Comparison of ENCODE assay signal across 18 mouse cellular contexts in genomic region chr6:135294150-135294549, GRCm38 (mm10). TPM values are rescaled to one million over a fixed set of nuclear protein-coding genes. Genes with fewer than 3 reads are reported as not detected.
"Had no signal": no experiment of that assay in that cellular context is flagged by ENCODE, and none has a peak within 500 bp of the region (broad histone marks: within the 10 kb centered on the region; RNA-seq: fewer than 3 reads in every experiment).

No protein-coding gene starts in this region.

- H3K4me3 ChIP-seq: kidney, embryonic 15.5 days; left cerebral cortex, adult 2 months; liver, embryonic 13.5 days; megakaryocyte, embryonic 14.5 days; midbrain, embryonic 12.5 days; neural tube, embryonic 13.5 days had no signal

- H3K27me3 ChIP-seq: kidney, embryonic 15.5 days; liver, embryonic 13.5 days; midbrain, embryonic 12.5 days; neural tube, embryonic 13.5 days had no signal

- DNase-seq: kidney, adult 2 months; kidney, postnatal 14 days; liver; liver, embryonic 13.5 days; liver, postnatal 0 days; right cerebral cortex, postnatal 14 days; thymus, postnatal 36 days had no signal

- H3K4me1 ChIP-seq: liver, embryonic 13.5 days; midbrain, embryonic 12.5 days had no signal

- H3K4me2 ChIP-seq: kidney, embryonic 15.5 days; liver, embryonic 13.5 days; midbrain, embryonic 12.5 days; neural tube, embryonic 13.5 days had no signal

- ATAC-seq: intestine, embryonic 16.5 days; liver, postnatal 0 days; midbrain, embryonic 16.5 days had no signal

- H3K27ac ChIP-seq: left cerebral cortex, adult 2 months; liver, embryonic 13.5 days; midbrain, embryonic 12.5 days; neural tube, embryonic 13.5 days had no signal

- H3K9me3 ChIP-seq: kidney, embryonic 15.5 days; liver, embryonic 13.5 days; megakaryocyte, embryonic 14.5 days; midbrain, embryonic 12.5 days; neural tube, embryonic 13.5 days had no signal

- H3K9ac ChIP-seq: kidney, embryonic 15.5 days; liver, embryonic 13.5 days; liver, postnatal 0 days; midbrain, embryonic 12.5 days; neural tube, embryonic 13.5 days had no signal

- H3K36me3 ChIP-seq: kidney, embryonic 15.5 days; liver, embryonic 13.5 days; midbrain, embryonic 12.5 days; neural tube, embryonic 13.5 days had no signal

RNA-seq across cellular contexts. Expression of gene Pbp2, which starts 16.1 kb away (rescaled TPM):
- total RNA-seq: layer of hippocampus, postnatal 25 days had no signal
- polyA plus RNA-seq: kidney, adult 2 months; liver, embryonic 13.5 days; liver, postnatal 0 days; midbrain, embryonic 12.5 days; midbrain, embryonic 16.5 days; spleen, adult 2 months; thymus, postnatal 0 days had no signal

RNA-seq across cellular contexts. Expression of gene Gsg1, which starts 40.0 kb away (rescaled TPM):
- total RNA-seq: layer of hippocampus, postnatal 25 days; left cerebral cortex, adult 2 months; left cerebral cortex, postnatal 14 days had no signal
